Mouse (Mus musculus) heart, postnatal 0 days (tissue): ENCODE measurements around the gene Swi5. TPM values are rescaled to one million over a fixed set of nuclear protein-coding genes. Genes with fewer than 3 reads are reported as not detected.

Experiments used
- ATAC-seq: fragments of 200-750 bp; cut with Nextera tagmentation; 2 replicates; pipeline ENCODE4 v1.8.0; 2017; ENCODE audit warnings: low read depth, moderate number of reproducible peaks, moderate library complexity; ENCODE audit not compliant: insufficient read depth
- DNase-seq: peaks from one replicate; pipeline ENCODE4 v3.0.0-alpha.2; 2016; ENCODE audit warnings: low spot score
- H3K27ac ChIP-seq: fragments of 300-500 bp; sonication (generic); 2 replicates; pipeline ENCODE4 v1.5.1; 2014; ENCODE audit warnings: low read depth, mild to moderate bottlenecking
- H3K27me3 ChIP-seq: fragments of 300-500 bp; sonication (generic); 2 replicates; pipeline ENCODE4 v1.6.1; 2014; ENCODE audit warnings: low read length, mixed read lengths; ENCODE audit not compliant: control insufficient read depth, insufficient read depth
- H3K36me3 ChIP-seq: fragments of 300-500 bp; sonication (generic); replicated peaks from 2 replicates; pipeline ENCODE4 v1.6.1; 2014; ENCODE audit warnings: low read length, mixed read lengths; ENCODE audit not compliant: control insufficient read depth, insufficient read depth
- H3K4me1 ChIP-seq: fragments of 300-500 bp; sonication (generic); 2 replicates; pipeline ENCODE4 v1.6.1; 2014; ENCODE audit warnings: antibody characterized with exemption; ENCODE audit not compliant: control insufficient read depth, insufficient read depth
- H3K4me2 ChIP-seq: fragments of 300-500 bp; sonication (generic); 2 replicates; pipeline ENCODE4 v1.6.1; 2014; ENCODE audit warnings: low read depth, mild to moderate bottlenecking, low read length, moderate library complexity
- H3K4me3 ChIP-seq: fragments of 300-500 bp; sonication (generic); 2 replicates; pipeline ENCODE4 v1.5.1; 2014; ENCODE audit warnings: low read depth, low read length
- H3K9ac ChIP-seq: fragments of 300-500 bp; sonication (generic); replicated peaks from 2 replicates; pipeline ENCODE4 v1.6.1; 2014; ENCODE audit warnings: low read depth, low read length, mixed read lengths
- H3K9me3 ChIP-seq: fragments of 300-500 bp; sonication (generic); replicated peaks from 2 replicates; pipeline ENCODE4 v1.6.1; 2016; ENCODE audit warnings: low read length; ENCODE audit not compliant: control insufficient read depth
- CTCF ChIP-seq: IDR thresholded peaks from 2 replicates; pipeline ENCODE4 v1.5.1; 2016; ENCODE audit warnings: antibody characterized with exemption, control low read depth, low read depth
- EP300 ChIP-seq: IDR thresholded peaks from 2 replicates; pipeline ENCODE4 v1.6.1; 2016; ENCODE audit warnings: antibody characterized with exemption, low read depth
- WGBS: fragments of 180-500 bp; shearing (Covaris S2); extraction: QIAGEN DNeasy Blood & Tissue Kit; methylation state at CpG from one replicate; pipeline ENCODE4 v1.1.7; 2014; 5-methylcytosine and 5-hydroxymethylcytosine counted together
- polyA plus RNA-seq: library from polyadenylated mRNA; unstranded; fragments of >200 nt; fragmentation: Nextera tagmentation; extraction: Ambion mirVana; gene quantifications from 2 replicates; pipeline ENCODE4 v1.2.1, GENCODE M21; 2015
- total RNA-seq: library from RNA; depleted of rRNA; stranded (reverse); fragments of >200 nt; gene quantifications from 2 replicates; pipeline ENCODE4 v1.2.3, GENCODE M21; 2014; ENCODE audit warnings: low replicate concordance

The Swi5 gene
- total and polyA plus RNA-seq, 2 experiments from 2014 or later = 262 to 330 TPM

- Histone ChIP-seq H3K4me3 (no peak overlapping the region), H3K4me2 (no peak overlapping the region), H3K27me3 (no peaks in the 10 kb centered on the region), H3K27ac (no peak overlapping the region), H3K9me3 (no peaks in the 10 kb centered on the region), H3K9ac (no peak overlapping the region), H3K4me1 (no peaks in the 10 kb centered on the region), H3K36me3 (no peaks in the 10 kb centered on the region)
- 44% methylated on average over 7 of the region's 7 CpGs for WGBS
- TF ChIP-seq CTCF (no peak), EP300 (no peak)
- DNase-seq = no peak
- ATAC-seq = no peak; the same call in 1 of the 2 replicates
These were observed 37.5 kb upstream of the Swi5 start for GRCm38 (mm10) chr2:32325342-32325741.

GRCm38 (mm10) chr2:32324322-32324721 lies 36.4 kb upstream of the Swi5 start:
- Histone ChIP-seq H3K4me2 (no peak overlapping the region), H3K9me3 (no peaks in the 10 kb centered on the region), H3K9ac (no peak overlapping the region), H3K27ac (no peak overlapping the region), H3K4me3 (no peak overlapping the region), H3K27me3 (no peaks in the 10 kb centered on the region), H3K4me1 (no peaks in the 10 kb centered on the region), H3K36me3 (no peaks in the 10 kb centered on the region)
- no peak for TF ChIP-seq CTCF
- TF ChIP-seq EP300 = no peak
- DNase-seq (no peak), ATAC-seq (no peak)
- 62% methylated on average over 4 of the region's 4 CpGs for WGBS

- Histone ChIP-seq H3K27ac (no peak overlapping the region), H3K9ac (no peak overlapping the region), H3K4me3 (no peak overlapping the region), H3K4me1 (0 out of 2 replicates have a peak, but pooled peaks cover 2% of the 10 kb centered on the region), H3K27me3 (peaks cover 9% of the 10 kb centered on the region; the same call in 1 of the 2 replicates), H3K4me2 (no peak overlapping the region), H3K36me3 (no peaks in the 10 kb centered on the region), H3K9me3 (no peaks in the 10 kb centered on the region)
- TF ChIP-seq CTCF (no peak), EP300 (no peak)
- DNase-seq (no peak), ATAC-seq (no peak)
- 70% methylated on average over 7 of the region's 7 CpGs for WGBS
These were observed 35.2 kb upstream of the Swi5 start for GRCm38 (mm10) chr2:32322754-32323741.

- H3K4me3 ChIP-seq = no peak overlapping the region
- H3K27ac ChIP-seq = no peak overlapping the region
- DNase-seq (no peak), ATAC-seq (no peak)
- 59% methylated on average over 9 of the region's 9 CpGs for WGBS
- no peaks in the 10 kb centered on the region for H3K9me3 ChIP-seq
- TF ChIP-seq CTCF = no peak
- TF ChIP-seq EP300 = no peak
- H3K9ac ChIP-seq = no peak overlapping the region
- no peaks in the 10 kb centered on the region for H3K36me3 ChIP-seq
- H3K4me1 ChIP-seq = peaks cover 12% of the 10 kb centered on the region
- H3K27me3 ChIP-seq = peaks cover 22% of the 10 kb centered on the region
- no peak overlapping the region for H3K4me2 ChIP-seq
These were observed 33.9 kb upstream of the Swi5 start for GRCm38 (mm10) chr2:32321591-32322298.

- ATAC-seq = no peak
- Histone ChIP-seq H3K9ac (no peak overlapping the region), H3K4me2 (no peak overlapping the region), H3K9me3 (no peaks in the 10 kb centered on the region), H3K27me3 (peaks cover 23% of the 10 kb centered on the region), H3K4me1 (peaks cover 15% of the 10 kb centered on the region), H3K36me3 (no peaks in the 10 kb centered on the region), H3K27ac (no peak overlapping the region), H3K4me3 (no peak overlapping the region)
- no peak for DNase-seq
- TF ChIP-seq CTCF (no peak), EP300 (no peak)
- WGBS = 58% methylated on average over 11 of the region's 11 CpGs
These were observed 32.8 kb upstream of the Swi5 start for GRCm38 (mm10) chr2:32320721-32321120.
